Mouse (Mus musculus) heart, postnatal 25 days (tissue): Measurements from ENCODE around the gene Olfr1353. TPM values are rescaled to one million over a fixed set of nuclear protein-coding genes. Genes with fewer than 3 reads are reported as not detected.
"Not testable (repeated sequence)": the region's sequence is repeated elsewhere in the genome, so short reads cannot be mapped to it uniquely, and the experiment has no call there.

Experiments
- DNase-seq: peaks from one replicate; pipeline ENCODE4 v3.0.0; 2022; ENCODE audit warnings: low spot score
- intact Hi-C: fragments of 180-260 bp; cut with DNase I; formaldehyde crosslinking; loops from one replicate; pipeline ENCODE4 v1.15.1; 2025
- total RNA-seq, 2 experiments: library from RNA; stranded (reverse); gene quantifications; 2 replicates each; pipeline ENCODE4 v1.2.3; 2021

Gene Olfr1353
- total RNA-seq = not detected

- intact Hi-C loops, DNase-seq: not testable (repeated sequence)
Measured at GRCm38 (mm10) chr10:78963009-78963408, at the start of gene Olfr1353. Olfr1353 (plus strand) TSS chr10:78963309.

GRCm38 (mm10) chr10:78950336-78950735, 12.8 kb upstream of the Olfr1353 start, which contains the start of gene Olfr8:
Olfr8 (plus strand) TSS chr10:78950636.
- DNase-seq, intact Hi-C loops: not testable (repeated sequence)

- intact Hi-C loops = no loop called here
- no peak for DNase-seq
Measured at GRCm38 (mm10) chr10:78980750-78981149, 17.6 kb downstream of the Olfr1353 start, which contains the start of gene Olfr1352. Olfr1352 (plus strand) TSS chr10:78981050.

- intact Hi-C loops = no loop called here
- DNase-seq = no peak
Measured at GRCm38 (mm10) chr10:79012172-79012571, 49.1 kb downstream of the Olfr1353 start, which contains the start of gene Olfr1351. Olfr1351 (plus strand) TSS chr10:79012472.

Other genes starting within 250 kb of the Olfr1353 start
- not detected for gene Casp14, start 245.0 kb upstream of the Olfr1353 start, total RNA-seq
- not detected for gene Ccdc105, start 210.2 kb upstream of the Olfr1353 start, total RNA-seq
- not detected for gene Slc1a6, start 182.8 kb upstream of the Olfr1353 start, total RNA-seq
- not detected for gene Olfr1356, start 111.1 kb upstream of the Olfr1353 start, total RNA-seq
- gene Olfr1355, start 87.8 kb upstream of the Olfr1353 start, total RNA-seq = not detected
- gene Olfr1354, start 50.1 kb upstream of the Olfr1353 start, total RNA-seq = not detected
- not detected for gene Olfr8, start 12.7 kb upstream of the Olfr1353 start, total RNA-seq
- not detected for gene Olfr1352, start 17.7 kb downstream of the Olfr1353 start, total RNA-seq
- not detected for gene Olfr1351, start 49.2 kb downstream of the Olfr1353 start, total RNA-seq
- not detected for gene Olfr57, start 65.4 kb downstream of the Olfr1353 start, total RNA-seq
- gene 2610008E11Rik, start 134.3 kb downstream of the Olfr1353 start, total RNA-seq = 10 to 100 TPM; 12.2 to 15.1 TPM
- gene Vmn2r80, start 185.5 kb downstream of the Olfr1353 start, total RNA-seq = not detected